Mouse (Mus musculus) spleen, adult 2 months (tissue): ENCODE data around the gene Hddc2.

Experiments used
- CTCF ChIP-seq: fragments of 200-500 bp; IDR thresholded peaks from 2 replicates; pipeline ENCODE4 v1.5.1; 2011; ENCODE audit warnings: mild to moderate bottlenecking, inconsistent platforms; ENCODE audit not compliant: insufficient read depth, insufficient read length, insufficient replicate concordance; ENCODE audit errors: extremely low read depth
- POLR2A ChIP-seq: fragments of 200-500 bp; IDR thresholded peaks from 2 replicates; pipeline ENCODE4 v1.6.1; 2011; ENCODE audit warnings: low read depth, low read length, inconsistent platforms

DNA sequence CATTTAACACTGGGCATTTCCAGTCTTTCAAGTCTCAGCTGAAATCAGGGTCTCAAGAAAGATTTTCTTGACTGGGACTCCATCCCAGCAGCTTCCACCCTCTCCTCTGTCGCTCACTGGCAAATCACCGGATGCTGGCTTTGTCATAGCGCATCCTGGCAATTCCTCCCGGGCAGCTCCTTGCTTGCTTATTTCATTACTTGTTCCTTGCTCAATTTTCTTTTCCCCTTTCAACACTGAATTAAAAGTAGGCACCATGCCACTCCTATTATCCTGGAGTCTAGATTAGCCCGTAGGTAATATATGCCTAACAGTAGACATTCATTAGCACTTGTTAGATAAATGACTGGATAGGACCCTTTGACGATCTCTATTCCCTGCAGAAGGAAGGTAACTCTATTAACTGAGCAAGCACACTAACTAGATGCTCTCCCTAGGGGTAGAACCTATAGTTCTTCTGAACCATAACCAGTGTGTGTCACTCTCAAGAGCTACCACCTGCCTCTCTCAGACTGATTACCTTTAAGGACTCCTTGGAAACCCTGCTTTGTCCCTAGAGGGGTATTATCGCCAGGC lies 41.8 kb downstream of the Hddc2 start:
- no peak for TF ChIP-seq CTCF
- TF ChIP-seq POLR2A = no peak
